Mouse (Mus musculus) spleen, adult 18-20 months (tissue): Measurements from ENCODE around the gene Epp13.
"Not testable (repeated sequence)": the region's sequence is repeated elsewhere in the genome, so short reads cannot be mapped to it uniquely, and the experiment has no call there.

Source experiments
- DNase-seq, 2 experiments: peaks; one replicate each; pipeline ENCODE4 v3.0.0; 2022; ENCODE audit warnings: mixed read lengths in 2 of 2

The Epp13 gene

GRCm38 (mm10) chr7:6285842-6286705 lies 33.6 kb downstream of the Epp13 start, which contains the start of gene Zfp667:
Gene Zfp667, plus strand, starts transcription at chr7:6286579.
- DNase-seq = peak; percentile 98 to 99

- DNase-seq = no peak
These were observed 34.5 kb downstream of the Epp13 start for GRCm38 (mm10) chr7:6286921-6287531.

- not testable (repeated sequence) for DNase-seq
These were observed 38.6 kb downstream of the Epp13 start for GRCm38 (mm10) chr7:6291121-6291520.

- not testable (repeated sequence) for DNase-seq
These were observed 48.3 kb downstream of the Epp13 start for GRCm38 (mm10) chr7:6300796-6301195.

- DNase-seq = no peak
These were observed 78.1 kb downstream of the Epp13 start for GRCm38 (mm10) chr7:6330458-6331232.

- DNase-seq = peak; percentile 70 to 74
These were observed 78.9 kb downstream of the Epp13 start, which contains the start of gene Zfp583 for GRCm38 (mm10) chr7:6331233-6331956. Gene Zfp583, minus strand, starts transcription at chr7:6331285.
